In genomic region chr14:103844011-103844549, GRCm38 (mm10) we compare ENCODE assay signal across 9 mouse cellular contexts. TPM values are rescaled to one million over a fixed set of nuclear protein-coding genes. Genes with fewer than 3 reads are reported as not detected.
DNase-seq lines count a peak whose midpoint lies in the region; ATAC-seq lines count a peak whose summit lies in the region.
"Had no signal": no experiment of that assay in that cellular context is flagged by ENCODE, and none has a peak within 500 bp of the region (broad histone marks: within the 10 kb centered on the region; RNA-seq: fewer than 3 reads in every experiment).

Gene Ednrb (minus strand): TSS chr14:103844402.

- H3K9ac ChIP-seq in heart, embryonic 11.5 days (ENCODE audit: low read depth, low read length) = peak within 1 kb of the TSS; percentile 69
- H3K9ac ChIP-seq in liver, embryonic 13.5 days = 0 out of 2 replicates have a peak within 1 kb of the TSS, but pooled peaks have one; percentile 23
- H3K9ac ChIP-seq in neural tube, embryonic 11.5 days (ENCODE audit: low read length) = peak within 1 kb of the TSS; percentile 75

- H3K27me3 ChIP-seq in heart, embryonic 11.5 days (ENCODE audit: control insufficient read depth, insufficient read depth, low read length) = no peaks in the 10 kb centered on the region
- peaks cover 29% of the 10 kb centered on the region for H3K27me3 ChIP-seq in liver, embryonic 13.5 days
- no peaks in the 10 kb centered on the region for H3K27me3 ChIP-seq in neural tube, embryonic 11.5 days (ENCODE audit: control insufficient read depth, insufficient read depth, low read length)

- 2% methylated on average over 24 of the region's 24 CpGs for WGBS in heart, embryonic 11.5 days (ENCODE audit: insufficient replicate concordance)
- 2% methylated on average over 24 of the region's 24 CpGs for WGBS in liver, embryonic 13.5 days (ENCODE audit: insufficient replicate concordance)
- WGBS in neural tube, embryonic 11.5 days = 1% methylated on average over 24 of the region's 24 CpGs

- H3K4me3 ChIP-seq in heart, embryonic 11.5 days (ENCODE audit: low read depth, low read length) = peak within 1 kb of the TSS; percentile 47
- H3K4me3 ChIP-seq in liver, embryonic 13.5 days (replicated peaks) = peak within 1 kb of the TSS; percentile 44
- peak within 1 kb of the TSS; percentile 67 for H3K4me3 ChIP-seq in neural tube, embryonic 11.5 days (ENCODE audit: low read depth, low read length)

- H3K4me1 ChIP-seq in heart, embryonic 11.5 days (ENCODE audit: control insufficient read depth, insufficient read depth, low read length) = no peaks in the 10 kb centered on the region
- H3K4me1 ChIP-seq in liver, embryonic 13.5 days (replicated peaks) = no peaks in the 10 kb centered on the region
- peaks cover 5% of the 10 kb centered on the region; the same call in 1 of the 2 replicates for H3K4me1 ChIP-seq in neural tube, embryonic 11.5 days (ENCODE audit: control insufficient read depth, insufficient read depth, low read length)

- peak; percentile 70 for ATAC-seq in heart, embryonic 11.5 days (replicated peaks; ENCODE audit: insufficient number of reproducible peaks, low FRiP score, low TSS enrichment)
- ATAC-seq in liver, embryonic 13.5 days (ENCODE audit: low read depth) = no peak
- peak; percentile 86 for ATAC-seq in neural tube, embryonic 11.5 days (ENCODE audit: insufficient read depth, low FRiP score, low TSS enrichment)

- DNase-seq in layer of hippocampus, adult 8-10 months (ENCODE audit: low spot score in 2 of 2) = no peak
- no peak for DNase-seq in layer of hippocampus, adult 9-11 months
- DNase-seq in embryo, embryonic 10 days (ENCODE audit: low spot score) = peak; percentile 88
- peak; percentile 48 for DNase-seq in kidney, adult 9 months
- no peak for DNase-seq in liver, embryonic 13.5 days
- peak; percentile 84 for DNase-seq in neural tube, embryonic 11.5 days (ENCODE audit: low spot score)
- no peak for DNase-seq in spleen, postnatal 14 days (ENCODE audit: low spot score in 2 of 2)

- H3K4me2 ChIP-seq in heart, embryonic 11.5 days = peak within 1 kb of the TSS; percentile 72
- peak within 1 kb of the TSS; percentile 49 for H3K4me2 ChIP-seq in liver, embryonic 13.5 days
- peak within 1 kb of the TSS; percentile 71 for H3K4me2 ChIP-seq in neural tube, embryonic 11.5 days (ENCODE audit: low read depth)

- H3K9me3 ChIP-seq in heart, embryonic 11.5 days (replicated peaks; ENCODE audit: control insufficient read depth, low read length) = no peaks in the 10 kb centered on the region
- H3K9me3 ChIP-seq in liver, embryonic 13.5 days (replicated peaks) = no peaks in the 10 kb centered on the region
- no peaks in the 10 kb centered on the region for H3K9me3 ChIP-seq in neural tube, embryonic 11.5 days (ENCODE audit: control insufficient read depth, low read length)

- peak within 1 kb of the TSS; percentile 57 for H3K27ac ChIP-seq in heart, embryonic 11.5 days (ENCODE audit: low read depth, low read length)
- no peak within 1 kb of the TSS for H3K27ac ChIP-seq in liver, embryonic 13.5 days
- peak within 1 kb of the TSS; percentile 92 for H3K27ac ChIP-seq in neural tube, embryonic 11.5 days (ENCODE audit: low read depth, low read length)

- no peaks in the 10 kb centered on the region for H3K36me3 ChIP-seq in heart, embryonic 11.5 days (ENCODE audit: control insufficient read depth, insufficient read depth, low read length)
- no peaks in the 10 kb centered on the region for H3K36me3 ChIP-seq in liver, embryonic 13.5 days
- H3K36me3 ChIP-seq in neural tube, embryonic 11.5 days (ENCODE audit: control insufficient read depth, insufficient read depth, low read length) = no peaks in the 10 kb centered on the region

RNA-seq across cellular contexts. Expression of gene Ednrb, which starts in this region (rescaled TPM):
- total RNA-seq in layer of hippocampus, adult 8-10 months (2022) = 10 to 100 TPM; 36.2 to 45.3 (median 40.6) TPM
- 96.5 and 115 TPM in 2 replicates for polyA plus RNA-seq in heart, embryonic 11.5 days (2014; fragmentation: Nextera tagmentation; extraction: Ambion mirVana)
- polyA plus RNA-seq in liver, embryonic 13.5 days (2015; fragmentation: Nextera tagmentation; extraction: Ambion mirVana) = 8.9 and 11.4 TPM in 2 replicates
- 160 and 179 TPM in 2 replicates for polyA plus RNA-seq in neural tube, embryonic 11.5 days (2014; fragmentation: Nextera tagmentation; extraction: Ambion mirVana)
- total RNA-seq: neutrophil, adult 5-6 weeks had no signal

Comparison
In these comparisons a context has a peak if more than half of its experiments do, and no peak if none do; other contexts are left out.
1. DNase-seq: peak in embryo, embryonic 10 days (single experiment), kidney, adult 9 months (single experiment) and neural tube, embryonic 11.5 days (single experiment); none in layer of hippocampus, adult 8-10 months (0 of 2), layer of hippocampus, adult 9-11 months (single experiment), liver, embryonic 13.5 days (single experiment) and spleen, postnatal 14 days (0 of 2).
2. H3K9ac ChIP-seq: peak in every context shown above with its lines; median percentile 75 in neural tube, embryonic 11.5 days; 69 in heart, embryonic 11.5 days; 23 in liver, embryonic 13.5 days.
3. Peak in every context shown above with its lines, with median percentiles within 50 percentile points of each other: H3K4me2 ChIP-seq and H3K4me3 ChIP-seq.